Comparison of ENCODE assay signal across 8 mouse cellular contexts in the genomic region with DNA sequence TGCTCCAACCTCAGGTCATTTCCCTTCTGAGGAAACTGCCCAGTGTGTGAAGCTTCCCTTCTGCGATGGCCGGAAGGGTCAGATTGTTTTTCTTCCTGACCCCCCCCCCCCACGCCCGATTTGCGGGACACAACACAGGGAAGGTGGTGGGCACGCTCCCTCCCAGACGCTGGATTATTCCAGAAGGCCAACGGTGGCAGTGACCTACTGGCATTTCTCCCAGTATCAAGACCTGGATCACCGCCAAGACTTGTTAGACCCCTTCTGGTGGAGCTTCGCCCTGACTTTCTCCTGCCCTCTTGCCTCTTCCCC.
DNase-seq lines count a peak whose midpoint lies in the region; ATAC-seq and TF ChIP-seq lines count a peak whose summit lies in the region.

No protein-coding gene starts in this region.

- TF ChIP-seq POLR2A in limb, embryonic 14.5 days (IDR thresholded peaks at IDR 0.05; ENCODE audit: borderline replicate concordance, extremely low read depth, insufficient read depth, insufficient read length): no peak

- no peaks in the 10 kb centered on the region for H3K4me1 ChIP-seq in midbrain, postnatal 0 days (ENCODE audit: insufficient read depth, low read length)
- no peaks in the 10 kb centered on the region; the same call in 1 of the 2 replicates for H3K4me1 ChIP-seq in midbrain, embryonic 16.5 days (ENCODE audit: control insufficient read depth, insufficient read depth, low read length)
- H3K4me1 ChIP-seq in heart, embryonic 12.5 days (replicated peaks): peaks cover 27% of the 10 kb centered on the region
- peaks cover 14% of the 10 kb centered on the region for H3K4me1 ChIP-seq in limb, embryonic 14.5 days (ENCODE audit: control insufficient read depth, insufficient read depth, low read length)

- H3K27ac ChIP-seq in midbrain, postnatal 0 days (ENCODE audit: low read depth, low read length): no peak overlapping the region
- no peak overlapping the region for H3K27ac ChIP-seq in midbrain, embryonic 16.5 days (ENCODE audit: low read length)
- peak overlapping the region; percentile 66 for H3K27ac ChIP-seq in heart, embryonic 12.5 days (ENCODE audit: poor library complexity, severe bottlenecking)
- no peak overlapping the region for H3K27ac ChIP-seq in limb, embryonic 14.5 days (replicated peaks; ENCODE audit: low read depth, low read length)

- no peak overlapping the region for H3K4me3 ChIP-seq in midbrain, postnatal 0 days (ENCODE audit: low read depth, low read length)
- no peak overlapping the region for H3K4me3 ChIP-seq in midbrain, embryonic 16.5 days (ENCODE audit: low read depth, low read length)
- no peak overlapping the region for H3K4me3 ChIP-seq in heart, embryonic 12.5 days
- no peak overlapping the region for H3K4me3 ChIP-seq in limb, embryonic 14.5 days (replicated peaks; ENCODE audit: low read length)

- DNase-seq in midbrain, postnatal 0 days (ENCODE audit: low spot score): peak; percentile 46
- DNase-seq in limb, embryonic 14.5 days (ENCODE audit: low spot score): peak; percentile 46
- DNase-seq in testis, postnatal 14 days (ENCODE audit: low spot score): peak; percentile 28
- no peak for DNase-seq in layer of hippocampus, adult 11-12 months (ENCODE audit: low spot score)

- H3K9ac ChIP-seq in midbrain, postnatal 0 days (replicated peaks; ENCODE audit: low read length, poor library complexity, severe bottlenecking): no peak overlapping the region
- no peak overlapping the region for H3K9ac ChIP-seq in midbrain, embryonic 16.5 days (ENCODE audit: low read depth, low read length)
- H3K9ac ChIP-seq in heart, embryonic 12.5 days: no peak overlapping the region
- no peak overlapping the region for H3K9ac ChIP-seq in limb, embryonic 14.5 days (ENCODE audit: low read depth, low read length, severe bottlenecking)

- no peak overlapping the region for H3K4me2 ChIP-seq in midbrain, postnatal 0 days (ENCODE audit: low read depth, low read length, poor library complexity, severe bottlenecking)
- no peak overlapping the region for H3K4me2 ChIP-seq in midbrain, embryonic 16.5 days (ENCODE audit: low read length)
- peak overlapping the region; percentile 35 for H3K4me2 ChIP-seq in heart, embryonic 12.5 days
- H3K4me2 ChIP-seq in limb, embryonic 14.5 days (replicated peaks; ENCODE audit: low read depth, low read length, severe bottlenecking): no peak overlapping the region

- 47% methylated on average over 8 of the region's 10 CpGs for WGBS in midbrain, postnatal 0 days
- 45% methylated on average over 9 of the region's 10 CpGs for WGBS in midbrain, embryonic 16.5 days
- 17% methylated on average over 10 of the region's 10 CpGs for WGBS in heart, embryonic 12.5 days
- 26% methylated on average over 10 of the region's 10 CpGs for WGBS in limb, embryonic 14.5 days

- TF ChIP-seq CTCF in midbrain, postnatal 0 days (IDR thresholded peaks at IDR 0.05): no peak

- H3K9me3 ChIP-seq in midbrain, postnatal 0 days (ENCODE audit: low read length): no peaks in the 10 kb centered on the region
- H3K9me3 ChIP-seq in midbrain, embryonic 16.5 days (replicated peaks; ENCODE audit: control insufficient read depth, low read length, poor library complexity, severe bottlenecking): no peaks in the 10 kb centered on the region
- H3K9me3 ChIP-seq in heart, embryonic 12.5 days (replicated peaks): no peaks in the 10 kb centered on the region
- H3K9me3 ChIP-seq in limb, embryonic 14.5 days (ENCODE audit: control insufficient read depth, low read length): no peaks in the 10 kb centered on the region

- H3K27me3 ChIP-seq in midbrain, postnatal 0 days (ENCODE audit: insufficient read depth, low read length): no peaks in the 10 kb centered on the region
- no peaks in the 10 kb centered on the region for H3K27me3 ChIP-seq in midbrain, embryonic 16.5 days (ENCODE audit: control insufficient read depth, insufficient read depth, low read depth, low read length)
- H3K27me3 ChIP-seq in heart, embryonic 12.5 days (replicated peaks): no peaks in the 10 kb centered on the region
- no peaks in the 10 kb centered on the region for H3K27me3 ChIP-seq in limb, embryonic 14.5 days (ENCODE audit: control insufficient read depth, insufficient read depth, low read length)

- ATAC-seq in midbrain, postnatal 0 days (ENCODE audit: low FRiP score): no peak
- no peak for ATAC-seq in midbrain, embryonic 16.5 days
- ATAC-seq in heart, embryonic 12.5 days (ENCODE audit: insufficient number of reproducible peaks, low FRiP score): peak; percentile 85
- no peak for ATAC-seq in limb, embryonic 14.5 days (ENCODE audit: low FRiP score, low read depth)
- no peak for ATAC-seq in activated CD4-positive, CD25-positive, alpha-beta regulatory T cell, adult 4 months
- no peak for ATAC-seq in erythroid progenitor cell, adult 5-6 weeks (replicated peaks; ENCODE audit: low FRiP score, poor library complexity, severe bottlenecking)

- H3K36me3 ChIP-seq in midbrain, postnatal 0 days (ENCODE audit: insufficient read depth, low read length): no peaks in the 10 kb centered on the region
- no peaks in the 10 kb centered on the region for H3K36me3 ChIP-seq in midbrain, embryonic 16.5 days (ENCODE audit: control insufficient read depth, insufficient read depth, low read length)
- H3K36me3 ChIP-seq in heart, embryonic 12.5 days: no peaks in the 10 kb centered on the region
- no peaks in the 10 kb centered on the region for H3K36me3 ChIP-seq in limb, embryonic 14.5 days (ENCODE audit: control insufficient read depth, insufficient read depth, low read length)
